Mouse (Mus musculus) G1E (cell line): ENCODE data around the gene Rcan2. TPM values are rescaled to one million over a fixed set of nuclear protein-coding genes. Genes with fewer than 3 reads are reported as not detected.

ENCODE experiments used
- ATAC-seq: 2 replicates; pipeline ENCODE4 v1.8.0; 2016; ENCODE audit warnings: mild to moderate bottlenecking; ENCODE audit not compliant: insufficient number of reproducible peaks, poor library complexity, low FRiP score, severe bottlenecking; ENCODE audit errors: extremely low read depth
- DNase-seq: peaks from one replicate; pipeline ENCODE4 v3.0.0; 2012; ENCODE audit warnings: low spot score
- H3K27me3 ChIP-seq: 2 replicates; pipeline ENCODE4 v1.6.1; 2012; ENCODE audit warnings: mild to moderate bottlenecking, low read length, inconsistent platforms; ENCODE audit not compliant: insufficient read depth
- H3K36me3 ChIP-seq: replicated peaks from 2 replicates; pipeline ENCODE3; 2012; ENCODE audit warnings: mild to moderate bottlenecking, inconsistent platforms
- H3K4me1 ChIP-seq: 2 replicates; pipeline ENCODE4 v1.6.1; 2012; ENCODE audit warnings: low read depth, low read length, inconsistent platforms, mixed read lengths; ENCODE audit not compliant: insufficient read depth
- H3K4me3 ChIP-seq: 2 replicates; pipeline ENCODE4 v1.5.1; 2012; ENCODE audit warnings: low read depth, mild to moderate bottlenecking, inconsistent platforms, low read length, moderate library complexity, mixed read lengths
- H3K9me3 ChIP-seq: replicated peaks from 2 replicates; pipeline ENCODE4 v1.6.1; 2012; ENCODE audit warnings: inconsistent platforms
- CTCF ChIP-seq: IDR thresholded peaks from 2 replicates; pipeline ENCODE4 v1.5.1; 2012; ENCODE audit warnings: low read depth, low read length, inconsistent platforms, mixed read lengths
- GATA1 ChIP-seq: IDR thresholded peaks from 2 replicates; pipeline ENCODE4 v1.6.1; 2012; ENCODE audit warnings: borderline replicate concordance, low read length, inconsistent platforms, mixed read lengths
- GATA2 ChIP-seq: IDR thresholded peaks from 2 replicates; pipeline ENCODE4 v1.6.1; 2012; ENCODE audit warnings: low read depth, low read length, inconsistent platforms, borderline replicate concordance
- POLR2AphosphoS5 ChIP-seq: IDR thresholded peaks from 2 replicates; pipeline ENCODE4 v1.6.1; 2012; ENCODE audit warnings: low read depth, low read length, inconsistent platforms; ENCODE audit not compliant: insufficient replicate concordance
- TAL1 ChIP-seq: conservative IDR thresholded peaks from 2 replicates; pipeline ENCODE4 v1.6.1; 2012; ENCODE audit warnings: low read depth, low read length, inconsistent platforms, mixed read lengths
- polyA plus RNA-seq: library from polyadenylated mRNA; stranded (reverse); fragments of >175 nt; gene quantifications from 2 replicates; pipeline ENCODE4 v1.2.3, GENCODE M21; 2012
- total RNA-seq, 2 experiments: library from RNA; stranded (forward) in 1 of 2; stranded (reverse) in 1 of 2; fragments of 200-1000 nt in 1 of 2; fragments of >200 nt in 1 of 2; fragmentation: Nextera tagmentation in 1 of 2; gene quantifications; 2 replicates each; pipeline ENCODE4 v1.2.3; 2014 to 2017

The Rcan2 gene
- total and polyA plus RNA-seq, 3 experiments: 0.11 TPM; not detected in 2

GRCm38 (mm10) chr17:43929856-43930255, 128.7 kb downstream of the Rcan2 start:
- no peaks in the 10 kb centered on the region for H3K4me1 ChIP-seq
- H3K9me3 ChIP-seq: peaks cover 50% of the 10 kb centered on the region
- no peak for TF ChIP-seq GATA2
- TF ChIP-seq POLR2AphosphoS5: no peak
- TF ChIP-seq CTCF: no peak
- no peak for TF ChIP-seq GATA1
- no peak for TF ChIP-seq TAL1
- ATAC-seq (no peak), DNase-seq (no peak)
- no peaks in the 10 kb centered on the region for H3K27me3 ChIP-seq
- H3K36me3 ChIP-seq: no peaks in the 10 kb centered on the region
- H3K4me3 ChIP-seq: no peak overlapping the region

GRCm38 (mm10) chr17:43931731-43932130, 130.6 kb downstream of the Rcan2 start:
- Histone ChIP-seq H3K4me1 (no peaks in the 10 kb centered on the region), H3K36me3 (no peaks in the 10 kb centered on the region), H3K27me3 (no peaks in the 10 kb centered on the region), H3K9me3 (peaks cover 49% of the 10 kb centered on the region), H3K4me3 (no peak overlapping the region)
- ATAC-seq (no peak), DNase-seq (no peak)
- TF ChIP-seq GATA1 (no peak), POLR2AphosphoS5 (no peak), GATA2 (no peak), CTCF (no peak), TAL1 (no peak)

GRCm38 (mm10) chr17:43934056-43934455, 132.9 kb downstream of the Rcan2 start:
- no peaks in the 10 kb centered on the region for H3K36me3 ChIP-seq
- DNase-seq (no peak), ATAC-seq (no peak)
- H3K9me3 ChIP-seq: peaks cover 43% of the 10 kb centered on the region
- TF ChIP-seq TAL1 (no peak), GATA2 (no peak), GATA1 (no peak), POLR2AphosphoS5 (no peak), CTCF (no peak)
- H3K27me3 ChIP-seq: no peaks in the 10 kb centered on the region
- H3K4me3 ChIP-seq: no peak overlapping the region
- no peaks in the 10 kb centered on the region for H3K4me1 ChIP-seq

GRCm38 (mm10) chr17:43952219-43952618, 151.1 kb downstream of the Rcan2 start:
- Histone ChIP-seq H3K27me3 (no peaks in the 10 kb centered on the region), H3K36me3 (no peaks in the 10 kb centered on the region), H3K4me1 (no peaks in the 10 kb centered on the region), H3K9me3 (peaks cover 43% of the 10 kb centered on the region), H3K4me3 (no peak overlapping the region)
- DNase-seq (no peak), ATAC-seq (no peak)
- TF ChIP-seq GATA1 (no peak), GATA2 (no peak), TAL1 (no peak)

- H3K9me3 ChIP-seq: peaks cover 41% of the 10 kb centered on the region
- TF ChIP-seq CTCF: no peak
- TF ChIP-seq POLR2AphosphoS5: no peak
- no peak for TF ChIP-seq GATA2
- TF ChIP-seq TAL1: no peak
- no peak for TF ChIP-seq GATA1
- no peaks in the 10 kb centered on the region for H3K36me3 ChIP-seq
- DNase-seq (no peak), ATAC-seq (no peak)
- H3K4me1 ChIP-seq: no peaks in the 10 kb centered on the region
- H3K4me3 ChIP-seq: no peak overlapping the region
- H3K27me3 ChIP-seq: no peaks in the 10 kb centered on the region
Observed at GRCm38 (mm10) chr17:43952661-43953534, 151.7 kb downstream of the Rcan2 start.

GRCm38 (mm10) chr17:43953535-43953918, 152.4 kb downstream of the Rcan2 start:
- DNase-seq (no peak), ATAC-seq (no peak)
- TF ChIP-seq GATA2: no peak
- no peak for TF ChIP-seq GATA1
- TF ChIP-seq POLR2AphosphoS5: no peak
- no peak for TF ChIP-seq TAL1
- TF ChIP-seq CTCF: no peak
- Histone ChIP-seq H3K4me1 (no peaks in the 10 kb centered on the region), H3K4me3 (no peak overlapping the region), H3K9me3 (peaks cover 42% of the 10 kb centered on the region), H3K27me3 (no peaks in the 10 kb centered on the region), H3K36me3 (no peaks in the 10 kb centered on the region)
